Mouse (Mus musculus): ENCODE measurements around the gene Cavin1.

- no peak for TF ChIP-seq MAFK (IDR thresholded peaks at IDR 0.05; ENCODE audit: insufficient read depth, low read depth, low read length)
- TF ChIP-seq HCFC1 (IDR thresholded peaks at IDR 0.05; ENCODE audit: borderline replicate concordance, insufficient read depth, low read length), result no peak
Observed at GRCm38 (mm10) chr11:100994655-100995054, 24.0 kb upstream of the Cavin1 start.
